Mouse (Mus musculus) heart, embryonic 15.5 days (tissue): ENCODE results near the gene Zfp954. TPM values are rescaled to one million over a fixed set of nuclear protein-coding genes. Genes with fewer than 3 reads are reported as not detected.
A peak's percentile ranks its signal among the peaks of the same experiment; 100 is the strongest.
"Not testable (repeated sequence)": the region's sequence is repeated elsewhere in the genome, so short reads cannot be mapped to it uniquely, and the experiment has no call there.

ENCODE experiments used
- ATAC-seq: fragments of 200-750 bp; cut with Nextera tagmentation; replicated peaks from 2 replicates; pipeline ENCODE4 v1.8.0; 2017; ENCODE audit warnings: low read depth, moderate TSS enrichment; ENCODE audit not compliant: insufficient number of reproducible peaks, insufficient read depth, low FRiP score
- H3K27ac ChIP-seq: fragments of 300-500 bp; sonication (generic); 2 replicates; pipeline ENCODE4 v1.5.1; 2015; ENCODE audit warnings: mild to moderate bottlenecking, inconsistent platforms
- H3K27me3 ChIP-seq: fragments of 300-500 bp; sonication (generic); 2 replicates; pipeline ENCODE4 v1.6.1; 2015; ENCODE audit warnings: inconsistent platforms
- H3K36me3 ChIP-seq: fragments of 300-500 bp; sonication (generic); 2 replicates; pipeline ENCODE4 v1.6.1; 2015; ENCODE audit warnings: mild to moderate bottlenecking, inconsistent platforms
- H3K4me1 ChIP-seq: fragments of 300-500 bp; sonication (generic); replicated peaks from 2 replicates; pipeline ENCODE4 v1.6.1; 2015; ENCODE audit warnings: inconsistent platforms
- H3K4me2 ChIP-seq: fragments of 300-500 bp; sonication (generic); 2 replicates; pipeline ENCODE4 v1.6.1; 2015; ENCODE audit warnings: inconsistent platforms, mild to moderate bottlenecking, moderate library complexity
- H3K4me3 ChIP-seq: fragments of 300-500 bp; sonication (generic); 2 replicates; pipeline ENCODE4 v1.5.1; 2015; ENCODE audit warnings: mild to moderate bottlenecking, inconsistent platforms
- H3K9ac ChIP-seq: fragments of 300-500 bp; sonication (generic); 2 replicates; pipeline ENCODE4 v1.6.1; 2015; ENCODE audit warnings: mild to moderate bottlenecking, inconsistent platforms
- H3K9me3 ChIP-seq: fragments of 300-500 bp; sonication (generic); replicated peaks from 2 replicates; pipeline ENCODE4 v1.6.1; 2016; ENCODE audit warnings: inconsistent platforms
- WGBS: fragments of 180-500 bp; shearing (Covaris S2); methylation state at CpG from one replicate; pipeline ENCODE4 v1.1.7; 2015; ENCODE audit warnings: mixed read lengths; 5-methylcytosine and 5-hydroxymethylcytosine counted together
- polyA plus RNA-seq: library from polyadenylated mRNA; unstranded; fragments of >200 nt; fragmentation: Nextera tagmentation; extraction: Ambion mirVana; gene quantifications from 2 replicates; pipeline ENCODE4 v1.2.1, GENCODE M21; 2015

Zfp954 gene
- polyA plus RNA-seq, result 6.0 and 7.6 TPM in 2 replicates

GRCm38 (mm10) chr7:7120921-7121601, at the start of gene Zfp954:
Gene Zfp954, minus strand, starts transcription at chr7:7121488.
- WGBS, result under 1% methylated on average over 30 of the region's 30 CpGs
- ATAC-seq, result peak; percentile 92

DNA sequence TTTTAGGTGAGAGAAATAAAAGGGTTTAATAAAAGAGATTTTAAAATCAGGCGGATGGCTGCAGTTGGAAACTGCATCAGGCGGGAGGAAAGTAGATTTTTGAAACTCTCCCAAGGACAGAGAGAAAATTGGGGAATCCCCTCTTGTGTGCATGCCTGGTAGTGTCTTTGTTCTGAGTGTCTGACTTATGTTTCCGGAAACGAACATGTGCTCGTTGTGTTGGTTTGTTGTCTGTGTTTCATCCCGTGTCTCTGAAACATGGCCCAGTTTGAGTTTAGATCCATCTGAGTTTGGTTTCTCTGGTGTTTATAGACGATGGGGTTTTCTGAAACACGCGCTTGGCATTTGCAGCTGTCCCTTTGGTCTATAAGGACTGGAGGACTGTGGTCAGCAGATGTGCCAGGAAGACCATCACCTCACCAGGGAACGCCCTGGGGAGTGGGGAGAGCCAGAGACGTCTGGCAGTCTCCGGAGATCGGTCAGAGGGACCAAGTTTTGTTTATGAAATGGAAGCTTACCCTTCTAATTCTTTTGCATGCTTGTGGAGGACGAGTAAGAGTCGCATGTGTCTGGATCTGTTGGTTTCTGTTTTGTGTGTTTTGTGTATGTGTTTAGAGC, 24.8 kb upstream of the Zfp954 start:
- Histone ChIP-seq H3K4me3 (no peak overlapping the region), H3K9me3 (no peaks in the 10 kb centered on the region; the same call in 1 of the 2 replicates), H3K9ac (no peak overlapping the region), H3K4me2 (no peak overlapping the region), H3K36me3 (no peaks in the 10 kb centered on the region), H3K4me1 (no peaks in the 10 kb centered on the region), H3K27ac (no peak overlapping the region), H3K27me3 (no peaks in the 10 kb centered on the region)
- no peak for ATAC-seq
- 82% methylated on average over 15 of the region's 15 CpGs for WGBS

More at GRCm38 (mm10) chr7:7120921-7121601, at the start of gene Zfp954:
- peaks cover 11% of the 10 kb centered on the region for H3K4me1 ChIP-seq
- no peaks in the 10 kb centered on the region for H3K27me3 ChIP-seq
- H3K4me3 ChIP-seq, result peak within 1 kb of the TSS; percentile 76
- peaks cover 9% of the 10 kb centered on the region for H3K36me3 ChIP-seq
- H3K9ac ChIP-seq, result peak within 1 kb of the TSS; percentile 54
- H3K4me2 ChIP-seq, result peak within 1 kb of the TSS; percentile 71
- no peaks in the 10 kb centered on the region for H3K9me3 ChIP-seq
- H3K27ac ChIP-seq, result peak within 1 kb of the TSS; percentile 72

DNA sequence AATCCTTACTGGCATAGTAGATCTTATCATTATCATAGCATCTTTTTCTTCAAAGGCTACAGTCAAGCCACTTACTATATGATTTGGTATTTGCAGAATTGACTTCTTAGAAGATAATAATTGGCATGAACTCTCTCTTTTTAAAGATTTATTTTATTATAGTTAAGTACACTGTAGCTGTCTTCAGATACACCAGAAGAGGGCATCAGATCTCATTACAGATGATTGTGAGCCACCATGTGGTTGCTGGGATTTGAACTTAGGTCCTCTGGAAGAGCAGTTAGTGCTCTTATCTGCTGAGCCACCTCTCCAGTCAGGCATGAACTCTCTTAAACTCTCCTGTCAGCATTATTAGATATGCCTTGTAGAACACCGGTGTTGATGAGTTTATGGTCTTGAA, 22.9 kb upstream of the Zfp954 start:
- WGBS, result 84% methylated on average over 1 of the region's 1 CpGs
- no peak overlapping the region for H3K27ac ChIP-seq
- no peak overlapping the region for H3K4me2 ChIP-seq
- no peaks in the 10 kb centered on the region; the same call in 1 of the 2 replicates for H3K9me3 ChIP-seq
- no peak for ATAC-seq
- H3K4me3 ChIP-seq, result no peak overlapping the region
- no peaks in the 10 kb centered on the region for H3K4me1 ChIP-seq
- no peak overlapping the region for H3K9ac ChIP-seq
- H3K27me3 ChIP-seq, result no peaks in the 10 kb centered on the region
- no peaks in the 10 kb centered on the region for H3K36me3 ChIP-seq

- Histone ChIP-seq H3K4me1 (peaks cover 3% of the 10 kb centered on the region), H3K27me3 (no peaks in the 10 kb centered on the region), H3K36me3 (no peaks in the 10 kb centered on the region), H3K4me2 (peak within 1 kb of the TSS; percentile 67), H3K9me3 (no peaks in the 10 kb centered on the region), H3K27ac (no peak within 1 kb of the TSS), H3K4me3 (peak within 1 kb of the TSS; percentile 59), H3K9ac (peak within 1 kb of the TSS; percentile 47)
- peak; percentile 89 for ATAC-seq
- 5% methylated on average over 16 of the region's 16 CpGs for WGBS
Measured at GRCm38 (mm10) chr7:7136379-7136866, 15.1 kb upstream of the Zfp954 start, which contains the start of gene Zfp773. Gene Zfp773, minus strand, starts transcription at chr7:7136755.

DNA sequence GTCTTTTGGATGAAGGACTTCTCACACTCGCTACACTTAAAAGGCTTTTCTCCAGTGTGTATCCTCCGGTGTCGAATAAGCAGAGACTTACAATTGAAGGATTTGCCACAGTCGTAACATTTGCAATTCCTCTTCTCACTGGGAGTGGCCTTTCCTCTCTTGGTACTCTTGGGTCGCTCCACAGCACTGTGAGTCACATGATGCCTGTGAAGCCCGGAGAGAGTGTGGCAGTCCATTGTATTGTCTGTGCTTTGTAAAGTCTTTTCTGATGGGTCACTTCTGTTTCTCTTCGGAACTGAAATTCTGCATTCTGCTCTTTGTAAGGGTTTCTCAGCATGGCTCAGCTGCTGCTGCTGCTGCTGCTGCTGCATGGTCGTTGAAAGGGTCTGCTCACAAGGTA, 11.5 kb upstream of the Zfp954 start:
- Histone ChIP-seq H3K4me1 (peaks cover 3% of the 10 kb centered on the region), H3K9me3 (no peaks in the 10 kb centered on the region), H3K27me3 (no peaks in the 10 kb centered on the region), H3K36me3 (no peaks in the 10 kb centered on the region), H3K4me2 (no peak overlapping the region), H3K4me3 (no peak overlapping the region), H3K9ac (no peak overlapping the region), H3K27ac (no peak overlapping the region)
- 74% methylated on average over 8 of the region's 8 CpGs for WGBS
- no peak for ATAC-seq

DNA sequence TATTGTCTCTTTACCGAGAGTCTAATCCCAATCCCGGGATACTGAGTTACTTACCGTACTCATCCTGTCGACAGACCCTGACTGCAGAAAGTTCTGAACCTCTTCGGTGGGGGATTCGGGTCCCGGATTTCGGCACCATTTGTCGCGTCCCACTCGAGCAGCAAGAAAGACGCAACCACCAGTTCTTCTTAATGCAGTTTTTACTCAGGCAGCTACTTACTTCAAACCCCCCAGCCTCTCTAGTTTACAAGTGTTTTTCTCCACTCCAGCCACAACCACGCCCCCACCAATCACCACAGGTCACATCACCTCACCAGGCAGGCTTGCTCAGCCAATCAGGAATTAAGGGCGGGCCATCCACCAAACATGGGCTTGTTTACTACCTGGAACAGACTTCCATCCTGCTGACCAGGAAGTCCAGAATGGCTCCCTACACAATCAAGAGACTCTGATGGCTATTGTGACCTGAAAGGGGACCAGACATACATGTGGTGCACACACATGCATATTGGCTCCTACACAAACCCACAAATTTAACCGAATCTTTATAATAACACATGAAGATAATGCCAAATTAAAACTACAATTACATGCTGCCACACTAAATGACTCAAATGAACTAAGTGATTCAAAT, 9.3 kb upstream of the Zfp954 start:
- H3K36me3 ChIP-seq, H3K9me3 ChIP-seq, ATAC-seq, H3K9ac ChIP-seq, H3K4me3 ChIP-seq, H3K27ac ChIP-seq, H3K4me2 ChIP-seq, H3K4me1 ChIP-seq, H3K27me3 ChIP-seq: not testable (repeated sequence)
- 87% methylated on average over 15 of the region's 15 CpGs for WGBS

GRCm38 (mm10) chr7:7121602-7121980, 303 bp upstream of the Zfp954 start:
- 53% methylated on average over 6 of the region's 6 CpGs for WGBS
- peak overlapping the region; percentile 54; the same call in 1 of the 2 replicates for H3K9ac ChIP-seq
- H3K27ac ChIP-seq, result no peak overlapping the region

GRCm38 (mm10) chr7:7118441-7118840, 2.8 kb downstream of the Zfp954 start:
- H3K4me1 ChIP-seq, result peaks cover 11% of the 10 kb centered on the region
- H3K27ac ChIP-seq, result no peak overlapping the region
- no peak overlapping the region for H3K9ac ChIP-seq
- ATAC-seq, result no peak
- no peak overlapping the region for H3K4me3 ChIP-seq
- no peaks in the 10 kb centered on the region for H3K27me3 ChIP-seq
- H3K4me2 ChIP-seq, result no peak overlapping the region
- WGBS, result 91% methylated on average over 2 of the region's 2 CpGs
- H3K9me3 ChIP-seq, result no peaks in the 10 kb centered on the region
- peaks cover 26% of the 10 kb centered on the region for H3K36me3 ChIP-seq

More at GRCm38 (mm10) chr7:7121602-7121980, 303 bp upstream of the Zfp954 start:
- H3K4me2 ChIP-seq, result peak overlapping the region; percentile 71
- no peaks in the 10 kb centered on the region for H3K9me3 ChIP-seq
- ATAC-seq, result no peak
- peaks cover 9% of the 10 kb centered on the region for H3K36me3 ChIP-seq
- no peaks in the 10 kb centered on the region for H3K27me3 ChIP-seq
- H3K4me3 ChIP-seq, result peak overlapping the region; percentile 76
- H3K4me1 ChIP-seq, result peaks cover 11% of the 10 kb centered on the region

- no peaks in the 10 kb centered on the region for H3K36me3 ChIP-seq
- no peak for ATAC-seq
- no peaks in the 10 kb centered on the region for H3K9me3 ChIP-seq
- no peak overlapping the region for H3K4me2 ChIP-seq
- H3K27me3 ChIP-seq, result no peaks in the 10 kb centered on the region
- no peak overlapping the region for H3K27ac ChIP-seq
- no peak overlapping the region for H3K9ac ChIP-seq
- no peak overlapping the region for H3K4me3 ChIP-seq
- WGBS, result 88% methylated on average over 7 of the region's 7 CpGs
- H3K4me1 ChIP-seq, result no peaks in the 10 kb centered on the region
Measured at GRCm38 (mm10) chr7:7108501-7108900, 12.8 kb downstream of the Zfp954 start.
